Comparison of ENCODE assay signal across 8 mouse cellular contexts in the genomic region with DNA sequence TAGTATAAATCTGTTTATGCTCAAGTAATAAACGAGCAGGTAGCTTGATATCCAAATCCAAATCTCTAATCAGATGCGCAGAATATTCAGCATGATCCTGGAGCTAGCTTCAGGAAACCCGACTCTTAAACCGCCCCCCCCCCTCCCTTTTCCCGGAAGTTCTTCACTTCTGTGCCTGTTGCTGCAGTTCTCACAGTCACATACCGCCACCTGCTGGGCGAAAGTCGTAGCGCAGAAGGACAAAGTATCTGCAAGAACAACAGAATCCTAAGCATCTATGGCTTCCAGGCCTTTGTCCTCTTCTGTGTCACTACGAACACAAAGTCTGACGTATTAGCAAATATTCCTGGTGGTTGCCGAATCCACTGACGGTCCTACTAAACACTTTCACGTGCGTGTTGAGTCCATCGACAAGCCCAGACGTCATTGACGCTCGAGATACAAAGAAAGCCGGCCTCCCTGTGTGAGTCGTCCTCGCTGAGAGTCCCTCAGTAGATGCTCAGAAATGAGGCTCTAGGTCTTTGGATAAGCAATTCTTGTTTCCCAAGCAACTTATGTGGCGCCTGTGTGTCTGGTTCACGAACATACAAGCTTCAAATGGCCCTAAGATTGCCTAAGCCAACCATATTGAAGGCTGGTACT. TPM values are rescaled to one million over a fixed set of nuclear protein-coding genes. Genes with fewer than 3 reads are reported as not detected.
A peak's percentile ranks its signal among the peaks of the same experiment; 100 is the strongest.
DNase-seq lines count a peak whose midpoint lies in the region; ATAC-seq and TF ChIP-seq lines count a peak whose summit lies in the region.

No protein-coding gene starts in this region.

- H3K4me2 ChIP-seq in hindbrain, postnatal 0 days (ENCODE audit: low read depth, low read length): peak overlapping the region; percentile 26; the same call in 1 of the 2 replicates
- peak overlapping the region; percentile 41 for H3K4me2 ChIP-seq in midbrain, embryonic 16.5 days (ENCODE audit: low read length)

- WGBS in hindbrain, postnatal 0 days: 32% methylated on average over 24 of the region's 24 CpGs
- WGBS in midbrain, embryonic 16.5 days: 35% methylated on average over 24 of the region's 24 CpGs
- 48% methylated on average over 24 of the region's 24 CpGs for WGBS in spleen, adult 2 months

- no peaks in the 10 kb centered on the region for H3K4me1 ChIP-seq in hindbrain, postnatal 0 days (ENCODE audit: insufficient read depth, low read length)
- no peaks in the 10 kb centered on the region for H3K4me1 ChIP-seq in midbrain, embryonic 16.5 days (ENCODE audit: control insufficient read depth, insufficient read depth, low read length)
- no peaks in the 10 kb centered on the region for H3K4me1 ChIP-seq in spleen, adult 2 months (ENCODE audit: control insufficient read depth, insufficient read depth, insufficient read length)

- H3K27me3 ChIP-seq in hindbrain, postnatal 0 days (ENCODE audit: insufficient read depth, low read length): no peaks in the 10 kb centered on the region
- no peaks in the 10 kb centered on the region for H3K27me3 ChIP-seq in midbrain, embryonic 16.5 days (ENCODE audit: control insufficient read depth, insufficient read depth, low read depth, low read length)
- H3K27me3 ChIP-seq in spleen, adult 2 months (ENCODE audit: control insufficient read depth, insufficient read depth, low read length): no peaks in the 10 kb centered on the region

- no peaks in the 10 kb centered on the region for H3K36me3 ChIP-seq in hindbrain, postnatal 0 days (ENCODE audit: insufficient read depth, low read length)
- no peaks in the 10 kb centered on the region for H3K36me3 ChIP-seq in midbrain, embryonic 16.5 days (ENCODE audit: control insufficient read depth, insufficient read depth, low read length)
- H3K36me3 ChIP-seq in spleen, adult 2 months (ENCODE audit: control insufficient read depth, insufficient read depth, low read length): no peaks in the 10 kb centered on the region

- no peak overlapping the region for H3K9ac ChIP-seq in hindbrain, postnatal 0 days (replicated peaks; ENCODE audit: low read length)
- H3K9ac ChIP-seq in midbrain, embryonic 16.5 days (ENCODE audit: low read depth, low read length): peak overlapping the region; percentile 38; the same call in 1 of the 2 replicates

- TF ChIP-seq CTCF in hindbrain, postnatal 0 days (IDR thresholded peaks at IDR 0.05; ENCODE audit: low read depth): peak; percentile 91
- TF ChIP-seq CTCF in spleen, adult 2 months (IDR thresholded peaks at IDR 0.05; ENCODE audit: extremely low read depth, insufficient read depth, insufficient read length, insufficient replicate concordance): peak; percentile 83; the same call in 1 of the 2 replicates

- H3K4me3 ChIP-seq in hindbrain, postnatal 0 days (ENCODE audit: low read length): no peak overlapping the region
- H3K4me3 ChIP-seq in midbrain, embryonic 16.5 days (ENCODE audit: low read depth, low read length): no peak overlapping the region
- no peak overlapping the region for H3K4me3 ChIP-seq in spleen, adult 2 months (ENCODE audit: extremely low read depth, insufficient read depth, insufficient read length)

- H3K27ac ChIP-seq in hindbrain, postnatal 0 days: no peak overlapping the region
- H3K27ac ChIP-seq in midbrain, embryonic 16.5 days (ENCODE audit: low read length): no peak overlapping the region
- H3K27ac ChIP-seq in spleen, adult 2 months (ENCODE audit: insufficient read depth, low read length): no peak overlapping the region

- no peaks in the 10 kb centered on the region for H3K9me3 ChIP-seq in hindbrain, postnatal 0 days (ENCODE audit: low read length)
- no peaks in the 10 kb centered on the region for H3K9me3 ChIP-seq in midbrain, embryonic 16.5 days (replicated peaks; ENCODE audit: control insufficient read depth, low read length, poor library complexity, severe bottlenecking)

- TF ChIP-seq POLR2A in spleen, adult 2 months (IDR thresholded peaks at IDR 0.05; ENCODE audit: low read depth, low read length): no peak

- no peak for ATAC-seq in cerebellum, adult (ENCODE audit: insufficient number of reproducible peaks, low FRiP score, low TSS enrichment)
- ATAC-seq in hindbrain, postnatal 0 days: peak; percentile 85
- ATAC-seq in midbrain, embryonic 16.5 days: peak; percentile 62

- peak; percentile 22 for DNase-seq in cerebellum, adult 11 months
- peak; percentile 65 to 84 for DNase-seq in cerebellum, postnatal 25 days
- peak; percentile 85 to 90 for DNase-seq in frontal cortex, postnatal 36 days (ENCODE audit: low spot score in 2 of 2)
- peak; percentile 94 for DNase-seq in hindbrain, postnatal 0 days (ENCODE audit: low spot score)
- peak; percentile 81 to 85 for DNase-seq in left cerebral cortex, postnatal 25 days (ENCODE audit: low spot score in 2 of 2)
- peak; percentile 65 to 75 for DNase-seq in spleen, adult 2 months (ENCODE audit: low read depth in 1 of 2, low spot score in 2 of 2)

- intact Hi-C loops in left cerebral cortex, postnatal 25 days (cut with DNase I): loop anchor here (5.0 kb wide), 1 partner anchor 313 kb away; no protein-coding TSS in a partner anchor

RNA-seq across cellular contexts. Expression of a gene that starts 29.9 kb away (rescaled TPM):
- 7.2 and 7.7 TPM in 2 replicates for total RNA-seq in hindbrain, postnatal 0 days (2014; rRNA removed)
- 4.7 and 5.3 TPM in 2 replicates for polyA plus RNA-seq in hindbrain, postnatal 0 days (2015; fragmentation: Nextera tagmentation; extraction: Ambion mirVana)
- total RNA-seq in left cerebral cortex, postnatal 25 days (2021): 10 to 100 TPM; 24.1 to 25.6 TPM
- 2.0 and 3.6 TPM in 2 replicates for polyA plus RNA-seq in midbrain, embryonic 16.5 days (2015; fragmentation: Nextera tagmentation; extraction: Ambion mirVana)
- polyA plus RNA-seq in spleen, adult 2 months (2012; rRNA removed): 108 TPM in 2 replicates

Comparison
In these comparisons a context has a peak if more than half of its experiments do, and no peak if none do; other contexts are left out.
1. DNase-seq: peak in every context shown above with its lines; median percentile 94 in hindbrain, postnatal 0 days; 88 in frontal cortex, postnatal 36 days; 83 in left cerebral cortex, postnatal 25 days; 74 in cerebellum, postnatal 25 days; 70 in spleen, adult 2 months; 22 in cerebellum, adult 11 months.
2. RNA of a gene that starts 29.9 kb away (polyA plus RNA-seq): 108 TPM in spleen, adult 2 months; 4.7 to 5.3 TPM in hindbrain, postnatal 0 days and 2.0 to 3.6 TPM in midbrain, embryonic 16.5 days; every median in the first group is over 10 times any median in the second.